Comparison of ENCODE assay signal across 23 mouse cellular contexts in the genomic region with DNA sequence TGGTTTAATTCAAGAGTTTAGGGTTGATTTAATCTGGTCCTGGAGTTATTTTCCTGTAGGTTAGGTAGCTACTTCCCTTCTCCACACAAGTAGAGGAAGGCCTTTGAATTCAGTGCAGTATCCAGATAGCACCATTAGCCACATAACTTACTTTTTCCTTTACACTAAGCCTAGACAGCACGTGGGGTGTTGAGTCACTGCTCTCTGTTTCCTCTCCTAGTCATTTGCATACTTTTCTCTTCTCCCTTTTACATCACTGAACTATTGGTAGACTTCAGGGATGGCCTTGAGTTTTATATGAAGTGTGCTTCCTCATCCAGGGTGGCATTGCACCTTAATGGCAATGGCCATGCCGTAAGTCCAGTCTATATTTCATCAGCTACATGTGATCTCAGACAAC.
DNase-seq lines count a peak whose midpoint lies in the region; ATAC-seq and TF ChIP-seq lines count a peak whose summit lies in the region.
"Had no signal": no experiment of that assay in that cellular context is flagged by ENCODE, and none has a peak within 500 bp of the region (broad histone marks: within the 10 kb centered on the region; RNA-seq: fewer than 3 reads in every experiment).

No protein-coding gene starts in this region.

- no peak overlapping the region for H3K4me2 ChIP-seq in hindbrain, postnatal 0 days (ENCODE audit: low read depth, low read length)
- H3K4me2 ChIP-seq: embryonic facial prominence, embryonic 15.5 days; heart, embryonic 12.5 days had no signal

- peak; percentile 73 for ATAC-seq in common myeloid progenitor, adult 5-6 weeks (replicated peaks; ENCODE audit: low read depth, poor library complexity, severe bottlenecking)
- peak; percentile 48 for ATAC-seq in inflammation-experienced regulatory T-cells, adult 6 months
- ATAC-seq in hindbrain, postnatal 0 days: no peak
- ATAC-seq: activated CD4-positive, CD25-positive, alpha-beta regulatory T cell, adult 4 months; forebrain, embryonic 14.5 days; hindbrain, embryonic 16.5 days; intestine, embryonic 16.5 days; Patski had no signal

- no peak for TF ChIP-seq CTCF in hindbrain, postnatal 0 days (IDR thresholded peaks at IDR 0.05; ENCODE audit: low read depth)

- H3K9ac ChIP-seq in hindbrain, postnatal 0 days (replicated peaks; ENCODE audit: low read length): no peak overlapping the region
- H3K9ac ChIP-seq: embryonic facial prominence, embryonic 15.5 days; heart, embryonic 12.5 days had no signal

- H3K4me1 ChIP-seq in hindbrain, postnatal 0 days (ENCODE audit: insufficient read depth, low read length): no peaks in the 10 kb centered on the region
- H3K4me1 ChIP-seq: embryonic facial prominence, embryonic 15.5 days; forebrain, embryonic 10.5 days; heart, embryonic 12.5 days had no signal

- no peak overlapping the region for H3K27ac ChIP-seq in hindbrain, postnatal 0 days
- H3K27ac ChIP-seq: embryonic facial prominence, embryonic 15.5 days; forebrain, embryonic 10.5 days had no signal

- no peaks in the 10 kb centered on the region for H3K36me3 ChIP-seq in splenic B cell, adult 2 months (ENCODE audit: control insufficient read depth, insufficient read depth, low read length, poor library complexity, severe bottlenecking)
- H3K36me3 ChIP-seq in hindbrain, postnatal 0 days (ENCODE audit: insufficient read depth, low read length): no peaks in the 10 kb centered on the region
- H3K36me3 ChIP-seq: embryonic facial prominence, embryonic 15.5 days; forebrain, embryonic 10.5 days; heart, embryonic 12.5 days had no signal

- no peak overlapping the region for H3K4me3 ChIP-seq in hindbrain, postnatal 0 days (ENCODE audit: low read length)
- H3K4me3 ChIP-seq: embryonic facial prominence, embryonic 15.5 days; erythroblast, embryonic 14.5 days; forebrain, embryonic 10.5 days; heart, embryonic 12.5 days had no signal

- WGBS in hindbrain, postnatal 0 days: 93% methylated on average over 2 of the region's 2 CpGs

- H3K27me3 ChIP-seq in splenic B cell, adult 2 months (ENCODE audit: control insufficient read depth, insufficient read depth, low read length, poor library complexity, severe bottlenecking): no peaks in the 10 kb centered on the region
- H3K27me3 ChIP-seq in hindbrain, postnatal 0 days (ENCODE audit: insufficient read depth, low read length): no peaks in the 10 kb centered on the region
- H3K27me3 ChIP-seq: embryonic facial prominence, embryonic 15.5 days; heart, embryonic 12.5 days; Patski had no signal

- DNase-seq in CD4-positive helper T cell, adult 2 months (ENCODE audit: low read depth, low spot score): peak; percentile 12
- DNase-seq in splenic B cell, adult 2 months (ENCODE audit: low read depth, low spot score): peak; percentile 26
- DNase-seq in embryo, embryonic 9.5 days (ENCODE audit: extremely low spot score): no peak
- no peak for DNase-seq in hindbrain, postnatal 0 days (ENCODE audit: low spot score)
- no peak for DNase-seq in right cerebral cortex, postnatal 14 days
- DNase-seq in adrenal gland, adult (ENCODE audit: inconsistent age in 2 of 2, low spot score in 1 of 2): no peak
- DNase-seq: adrenal gland, adult 2 months; adrenal gland, postnatal 25 days; cerebellum, adult 18-20 months; cerebellum, adult 9-11 months; cerebellum, postnatal 36 days; gastrocnemius, postnatal 10 days had no signal

- H3K9me3 ChIP-seq in hindbrain, postnatal 0 days (ENCODE audit: low read length): no peaks in the 10 kb centered on the region
- H3K9me3 ChIP-seq: embryonic facial prominence, embryonic 15.5 days; forebrain, embryonic 10.5 days had no signal

Comparison
In these comparisons a context has a peak if more than half of its experiments do, and no peak if none do; other contexts are left out.
1. DNase-seq: peak in CD4-positive helper T cell, adult 2 months (single experiment) and splenic B cell, adult 2 months (single experiment); none in embryo, embryonic 9.5 days (single experiment), hindbrain, postnatal 0 days (single experiment), right cerebral cortex, postnatal 14 days (single experiment) and adrenal gland, adult (0 of 2).